Mouse (Mus musculus): ENCODE data around the gene Vmn1r157.
"Not testable (repeated sequence)": the region's sequence is repeated elsewhere in the genome, so short reads cannot be mapped to it uniquely, and the experiment has no call there.

Gene Vmn1r157

GRCm38 (mm10) chr7:22761397-22761796, at the start of gene Vmn1r157:
Vmn1r157 (plus strand) TSS chr7:22761697.
- not testable (repeated sequence) for DNase-seq

GRCm38 (mm10) chr7:22719610-22720009, 41.9 kb upstream of the Vmn1r157 start, which contains the start of gene Gm4567:
Gm4567 (minus strand) TSS chr7:22719710.
- not testable (repeated sequence) for DNase-seq

GRCm38 (mm10) chr7:22775981-22776380, 14.5 kb downstream of the Vmn1r157 start:
- not testable (repeated sequence) for DNase-seq

- not testable (repeated sequence) for DNase-seq
Measured at GRCm38 (mm10) chr7:22790682-22791081, 29.2 kb downstream of the Vmn1r157 start, which contains the start of gene Vmn1r158. Vmn1r158 (minus strand) TSS chr7:22790782.

Measured in kidney, postnatal 14 days (tissue).